Mouse (Mus musculus) brain, embryonic 14.5 days (tissue): ENCODE measurements around the gene Asb3.

ENCODE experiments used
- CTCF ChIP-seq: fragments of 200-500 bp; IDR thresholded peaks from 2 replicates; pipeline ENCODE4 v1.5.1; 2012; ENCODE audit warnings: inconsistent platforms, mild to moderate bottlenecking, moderate library complexity, borderline replicate concordance; ENCODE audit not compliant: insufficient read depth, insufficient read length; ENCODE audit errors: extremely low read depth
- POLR2A ChIP-seq: fragments of 200-500 bp; IDR thresholded peaks from 2 replicates; pipeline ENCODE4 v1.6.1; 2012; ENCODE audit warnings: mild to moderate bottlenecking, inconsistent platforms, borderline replicate concordance; ENCODE audit not compliant: poor library complexity, insufficient read depth, insufficient read length, severe bottlenecking; ENCODE audit errors: extremely low read depth

DNA sequence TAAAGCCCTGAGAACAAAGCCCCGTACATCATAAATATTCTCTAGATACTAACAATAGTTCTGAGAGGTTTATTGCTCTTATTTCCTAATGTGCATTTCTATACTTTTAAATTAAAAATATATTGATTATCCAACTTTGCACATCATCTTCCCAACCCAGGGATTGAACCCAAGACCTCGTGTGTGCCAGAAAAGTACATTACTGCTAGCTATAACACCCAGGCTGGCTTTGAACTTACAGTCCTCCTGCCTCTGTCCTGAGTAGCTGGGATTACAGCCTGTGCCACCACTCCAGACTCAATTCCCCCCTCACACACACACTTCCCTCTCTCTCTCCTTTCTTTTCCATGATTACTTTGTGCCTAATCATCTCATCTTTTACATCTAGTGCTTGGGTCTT, 2.9 kb downstream of the Asb3 start:
- TF ChIP-seq CTCF (no peak), POLR2A (no peak)
